Mouse (Mus musculus): Measurements from ENCODE around the gene Gm11037.

DNA sequence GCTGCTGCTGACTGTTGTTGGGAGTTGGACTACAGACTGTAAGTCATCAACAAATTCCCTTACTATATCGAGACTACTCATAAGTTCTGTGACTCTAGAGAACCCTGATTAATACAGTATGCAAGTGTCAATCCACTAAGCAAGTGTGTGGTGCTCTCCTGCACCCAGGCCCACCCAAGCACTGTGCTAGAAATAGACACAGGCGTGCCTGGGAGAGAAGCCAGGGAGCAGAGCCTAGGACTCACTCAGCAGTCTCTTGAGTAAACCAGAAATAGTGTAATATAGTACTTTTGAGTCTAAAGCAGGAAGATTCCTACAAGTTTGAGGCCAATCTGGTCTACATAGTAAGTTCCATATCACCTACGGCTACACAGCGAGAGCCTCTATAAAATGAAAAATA is 29.3 kb upstream of the Gm11037 start:
- TF ChIP-seq GATA1 (IDR thresholded peaks at IDR 0.05; ENCODE audit: low read length) (no peak), TAL1 (IDR thresholded peaks at IDR 0.05; ENCODE audit: low read length) (no peak)

Data from erythroblast, embryonic 14.5 days (primary cell).